Mouse (Mus musculus) kidney, embryonic 16.5 days (tissue): ENCODE results near the gene Hira. TPM values are rescaled to one million over a fixed set of nuclear protein-coding genes. Genes with fewer than 3 reads are reported as not detected.

Experiments
- ATAC-seq: fragments of 200-750 bp; cut with Nextera tagmentation; 2 replicates; pipeline ENCODE4 v1.8.0; 2017; ENCODE audit warnings: moderate TSS enrichment; ENCODE audit not compliant: low FRiP score, low TSS enrichment
- H3K27ac ChIP-seq: fragments of 300-500 bp; sonication (generic); 2 replicates; pipeline ENCODE4 v1.5.1; 2014; ENCODE audit warnings: low read length
- H3K27me3 ChIP-seq: fragments of 300-500 bp; sonication (generic); 2 replicates; pipeline ENCODE4 v1.6.1; 2014; ENCODE audit warnings: low read length, control low read depth, mixed read lengths; ENCODE audit not compliant: insufficient read depth
- H3K36me3 ChIP-seq: fragments of 300-500 bp; sonication (generic); 2 replicates; pipeline ENCODE4 v1.6.1; 2014; ENCODE audit warnings: low read length, control low read depth, mixed read lengths; ENCODE audit not compliant: insufficient read depth
- H3K4me1 ChIP-seq: fragments of 300-500 bp; sonication (generic); 2 replicates; pipeline ENCODE4 v1.6.1; 2014; ENCODE audit warnings: low read length, control low read depth, mixed read lengths; ENCODE audit not compliant: insufficient read depth
- H3K4me2 ChIP-seq: fragments of 300-500 bp; sonication (generic); replicated peaks from 2 replicates; pipeline ENCODE4 v1.6.1; 2014; ENCODE audit warnings: low read depth, low read length
- H3K4me3 ChIP-seq: fragments of 300-500 bp; sonication (generic); 2 replicates; pipeline ENCODE4 v1.5.1; 2014; ENCODE audit warnings: mild to moderate bottlenecking, low read length
- H3K9ac ChIP-seq: fragments of 300-500 bp; sonication (generic); replicated peaks from 2 replicates; pipeline ENCODE4 v1.6.1; 2014; ENCODE audit warnings: low read length
- H3K9me3 ChIP-seq: fragments of 300-500 bp; sonication (generic); 2 replicates; pipeline ENCODE4 v1.6.1; 2016; ENCODE audit warnings: low read length, control low read depth
- WGBS: fragments of 180-500 bp; shearing (Covaris S2); extraction: QIAGEN DNeasy Blood & Tissue Kit; methylation state at CpG from one replicate; pipeline ENCODE4 v1.1.7; 2014; 5-methylcytosine and 5-hydroxymethylcytosine counted together
- polyA plus RNA-seq: library from polyadenylated mRNA; unstranded; fragments of >200 nt; fragmentation: Nextera tagmentation; extraction: Ambion mirVana; gene quantifications from 2 replicates; pipeline ENCODE4 v1.2.1, GENCODE M21; 2015

Gene Hira
- polyA plus RNA-seq, 1 experiment from 2014 or later = 9.9 TPM

GRCm38 (mm10) chr16:18905648-18906047 lies 28.8 kb downstream of the Hira start:
- ATAC-seq = no peak
- no peak overlapping the region for H3K4me3 ChIP-seq
- H3K9me3 ChIP-seq = no peaks in the 10 kb centered on the region
- H3K9ac ChIP-seq = no peak overlapping the region
- H3K4me1 ChIP-seq = no peaks in the 10 kb centered on the region
- WGBS = 93% methylated on average over 1 of the region's 1 CpGs
- no peak overlapping the region for H3K27ac ChIP-seq
- no peaks in the 10 kb centered on the region for H3K27me3 ChIP-seq
- H3K4me2 ChIP-seq = no peak overlapping the region
- H3K36me3 ChIP-seq = peaks cover 25% of the 10 kb centered on the region

- no peaks in the 10 kb centered on the region for H3K9me3 ChIP-seq
Measured at GRCm38 (mm10) chr16:18916064-18916463, 39.2 kb downstream of the Hira start.

GRCm38 (mm10) chr16:18921771-18922170 lies 44.9 kb downstream of the Hira start:
- no peaks in the 10 kb centered on the region for H3K27me3 ChIP-seq
- H3K4me1 ChIP-seq = no peaks in the 10 kb centered on the region
- H3K4me2 ChIP-seq = no peak overlapping the region
- 93% methylated on average over 2 of the region's 2 CpGs for WGBS
- no peak overlapping the region for H3K4me3 ChIP-seq
- ATAC-seq = no peak
- no peak overlapping the region for H3K27ac ChIP-seq
- H3K36me3 ChIP-seq = peaks cover 71% of the 10 kb centered on the region
- H3K9me3 ChIP-seq = no peaks in the 10 kb centered on the region
- H3K9ac ChIP-seq = no peak overlapping the region

More at GRCm38 (mm10) chr16:18916064-18916463, 39.2 kb downstream of the Hira start:
- Histone ChIP-seq H3K4me1 (no peaks in the 10 kb centered on the region), H3K4me2 (no peak overlapping the region), H3K27ac (no peak overlapping the region), H3K9ac (no peak overlapping the region), H3K4me3 (no peak overlapping the region), H3K27me3 (no peaks in the 10 kb centered on the region), H3K36me3 (peaks cover 49% of the 10 kb centered on the region)
- no peak for ATAC-seq
- 90% methylated on average over 4 of the region's 4 CpGs for WGBS

GRCm38 (mm10) chr16:18927963-18928362 lies 51.1 kb downstream of the Hira start:
- peaks cover 62% of the 10 kb centered on the region for H3K36me3 ChIP-seq
- ATAC-seq = no peak
- H3K4me1 ChIP-seq = no peaks in the 10 kb centered on the region
- H3K9ac ChIP-seq = no peak overlapping the region
- H3K27me3 ChIP-seq = no peaks in the 10 kb centered on the region
- H3K4me3 ChIP-seq = no peak overlapping the region
- WGBS = 94% methylated on average over 1 of the region's 1 CpGs
- no peak overlapping the region for H3K4me2 ChIP-seq
- H3K27ac ChIP-seq = no peak overlapping the region
- H3K9me3 ChIP-seq = no peaks in the 10 kb centered on the region

GRCm38 (mm10) chr16:18938321-18939082 lies 61.7 kb downstream of the Hira start:
- 84% methylated on average over 5 of the region's 5 CpGs for WGBS
- ATAC-seq = no peak
- Histone ChIP-seq H3K36me3 (peaks cover 46% of the 10 kb centered on the region), H3K27ac (no peak overlapping the region), H3K9ac (no peak overlapping the region), H3K27me3 (no peaks in the 10 kb centered on the region), H3K4me1 (no peaks in the 10 kb centered on the region), H3K9me3 (no peaks in the 10 kb centered on the region), H3K4me2 (no peak overlapping the region), H3K4me3 (no peak overlapping the region)

GRCm38 (mm10) chr16:18943906-18944305 lies 67.1 kb downstream of the Hira start:
- Histone ChIP-seq H3K4me2 (no peak overlapping the region), H3K9me3 (no peaks in the 10 kb centered on the region), H3K27me3 (no peaks in the 10 kb centered on the region), H3K4me1 (no peaks in the 10 kb centered on the region), H3K4me3 (no peak overlapping the region), H3K36me3 (peaks cover 50% of the 10 kb centered on the region), H3K27ac (no peak overlapping the region), H3K9ac (no peak overlapping the region)
- 83% methylated on average over 6 of the region's 6 CpGs for WGBS
- ATAC-seq = no peak

GRCm38 (mm10) chr16:18948941-18949340 lies 72.1 kb downstream of the Hira start:
- Histone ChIP-seq H3K4me2 (no peak overlapping the region), H3K9ac (no peak overlapping the region), H3K4me3 (no peak overlapping the region), H3K4me1 (no peaks in the 10 kb centered on the region), H3K27me3 (no peaks in the 10 kb centered on the region), H3K36me3 (peaks cover 79% of the 10 kb centered on the region), H3K27ac (no peak overlapping the region), H3K9me3 (no peaks in the 10 kb centered on the region)
- over 99% methylated on average over 9 of the region's 9 CpGs for WGBS
- ATAC-seq = no peak

GRCm38 (mm10) chr16:18950351-18950750 lies 73.5 kb downstream of the Hira start:
- no peak overlapping the region for H3K4me3 ChIP-seq
- peaks cover 85% of the 10 kb centered on the region for H3K36me3 ChIP-seq
- no peak overlapping the region for H3K27ac ChIP-seq
- no peaks in the 10 kb centered on the region for H3K9me3 ChIP-seq
- 97% methylated on average over 2 of the region's 2 CpGs for WGBS
- no peaks in the 10 kb centered on the region for H3K4me1 ChIP-seq
- H3K27me3 ChIP-seq = no peaks in the 10 kb centered on the region
- no peak for ATAC-seq
- no peak overlapping the region for H3K9ac ChIP-seq
- H3K4me2 ChIP-seq = no peak overlapping the region

- no peak for ATAC-seq
- H3K9me3 ChIP-seq = no peaks in the 10 kb centered on the region
- H3K4me2 ChIP-seq = no peak overlapping the region
- no peaks in the 10 kb centered on the region for H3K4me1 ChIP-seq
- H3K36me3 ChIP-seq = peaks cover 86% of the 10 kb centered on the region
- H3K4me3 ChIP-seq = no peak overlapping the region
- H3K9ac ChIP-seq = no peak overlapping the region
- no peaks in the 10 kb centered on the region for H3K27me3 ChIP-seq
- H3K27ac ChIP-seq = no peak overlapping the region
Measured at GRCm38 (mm10) chr16:18952813-18953212, 76.0 kb downstream of the Hira start.

GRCm38 (mm10) chr16:18955070-18955469 lies 78.2 kb downstream of the Hira start:
- 98% methylated on average over 3 of the region's 3 CpGs for WGBS
- Histone ChIP-seq H3K9me3 (no peaks in the 10 kb centered on the region), H3K9ac (no peak overlapping the region), H3K27ac (no peak overlapping the region), H3K4me3 (no peak overlapping the region), H3K27me3 (no peaks in the 10 kb centered on the region), H3K4me2 (no peak overlapping the region), H3K36me3 (peaks cover 71% of the 10 kb centered on the region), H3K4me1 (no peaks in the 10 kb centered on the region)
- no peak for ATAC-seq
